Mouse (Mus musculus): ENCODE results near the gene Trnau1ap.

DNA sequence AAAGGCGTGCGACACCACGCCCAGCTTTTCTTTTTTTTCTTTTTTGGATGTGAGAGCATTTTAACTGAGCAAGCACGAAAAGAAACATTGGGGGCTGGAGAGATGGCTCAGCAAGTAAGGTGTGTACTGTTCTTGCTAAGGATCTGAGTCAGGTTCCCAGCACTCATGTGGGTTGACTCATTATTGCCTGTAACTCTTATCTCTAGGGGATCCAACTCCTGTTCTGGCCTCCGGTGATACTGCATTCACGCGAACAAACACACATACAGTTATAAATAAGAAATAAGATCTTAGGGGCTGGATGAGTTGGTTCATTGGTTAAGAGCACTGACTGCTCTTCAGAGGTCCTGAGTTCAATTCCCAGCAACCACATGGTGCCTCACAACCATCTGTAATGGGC is 66.0 kb downstream of the Trnau1ap start:
- TF ChIP-seq CTCF (conservative IDR thresholded peaks at IDR 0.05; ENCODE audit: low read length) (no peak), NANOG (IDR thresholded peaks at IDR 0.05; ENCODE audit: borderline replicate concordance, low read length) (no peak), POU5F1 (IDR thresholded peaks at IDR 0.05; ENCODE audit: borderline replicate concordance, low read length) (no peak)

Measured in E14TG2a.4 (cell line).